Mouse (Mus musculus): ENCODE results near the gene Xpo4. TPM values are rescaled to one million over a fixed set of nuclear protein-coding genes. Genes with fewer than 3 reads are reported as not detected.
A peak's percentile ranks its signal among the peaks of the same experiment; 100 is the strongest.
"Not testable (repeated sequence)": the region's sequence is repeated elsewhere in the genome, so short reads cannot be mapped to it uniquely, and the experiment has no call there.

Gene Xpo4
- polyA plus RNA-seq, 1 experiment from 2014 or later: 23.4 TPM

GRCm38 (mm10) chr14:57679523-57679922 lies 14.3 kb upstream of the Xpo4 start:
- H3K36me3 ChIP-seq: no peaks in the 10 kb centered on the region
- no peaks in the 10 kb centered on the region for H3K4me1 ChIP-seq
- H3K27me3 ChIP-seq: no peaks in the 10 kb centered on the region
- H3K27ac ChIP-seq: no peak overlapping the region
- WGBS: 26% methylated on average over 1 of the region's 1 CpGs
- no peak overlapping the region for H3K4me3 ChIP-seq
- no peaks in the 10 kb centered on the region for H3K9me3 ChIP-seq
- ATAC-seq (ENCODE audit: borderline replicate concordance, extremely low read depth, low FRiP score, low TSS enrichment): no peak
- no peak overlapping the region for H3K4me2 ChIP-seq
- no peak overlapping the region for H3K9ac ChIP-seq

DNA sequence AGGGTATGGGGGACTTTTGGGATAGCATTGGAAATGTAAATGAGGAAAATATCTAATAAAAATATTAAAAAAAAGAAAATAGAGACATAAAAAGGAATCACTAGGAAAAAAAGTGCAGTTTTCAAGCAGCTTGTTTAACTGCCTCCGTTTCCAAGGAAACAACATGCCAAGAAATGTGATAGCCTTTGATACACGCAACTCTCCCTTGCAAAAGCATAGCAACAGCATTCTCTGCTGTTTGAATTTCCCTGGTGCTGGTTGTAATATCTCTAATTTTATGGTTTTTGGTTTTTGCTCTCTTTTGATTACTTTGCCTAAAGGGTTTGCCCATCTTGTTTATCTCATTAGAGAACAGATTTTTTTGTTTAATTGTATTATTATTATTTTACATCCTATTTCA lies 10.3 kb upstream of the Xpo4 start:
- Histone ChIP-seq H3K27ac (no peak overlapping the region), H3K4me3 (no peak overlapping the region), H3K36me3 (no peaks in the 10 kb centered on the region), H3K9me3 (no peaks in the 10 kb centered on the region), H3K4me2 (no peak overlapping the region), H3K4me1 (no peaks in the 10 kb centered on the region), H3K27me3 (no peaks in the 10 kb centered on the region), H3K9ac (no peak overlapping the region)
- no peak for ATAC-seq (ENCODE audit: borderline replicate concordance, extremely low read depth, low FRiP score, low TSS enrichment)
- 41% methylated on average over 2 of the region's 2 CpGs for WGBS

GRCm38 (mm10) chr14:57665628-57665950 lies 359 bp upstream of the Xpo4 start:
- WGBS: 9% methylated on average over 10 of the region's 10 CpGs
- peak overlapping the region; percentile 94 for H3K27ac ChIP-seq

DNA sequence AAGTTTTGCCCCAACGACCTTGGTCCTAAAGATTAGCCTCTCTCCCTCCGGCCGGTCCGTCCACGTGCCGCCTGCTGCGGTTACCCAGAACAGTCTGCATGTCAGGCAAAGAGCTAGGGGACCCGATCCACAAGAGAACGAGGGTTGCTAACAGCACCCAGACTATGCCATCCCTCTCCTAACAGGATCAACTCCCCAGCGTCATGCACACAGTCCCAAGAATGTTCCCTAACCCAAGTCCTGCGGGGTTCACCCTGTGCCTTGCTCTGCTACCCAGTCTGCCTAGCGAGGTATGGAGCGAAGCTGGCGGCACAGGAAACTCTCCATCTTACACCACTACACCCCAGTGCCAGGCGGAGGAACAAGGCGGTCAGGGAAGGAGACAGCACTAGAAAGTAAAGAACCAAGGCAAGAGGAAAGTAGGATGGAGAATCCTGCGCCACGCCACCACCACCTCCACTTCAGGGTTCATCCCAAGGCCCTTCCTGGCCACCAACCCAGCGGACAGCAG lies 864 bp downstream of the Xpo4 start:
- WGBS: 0% methylated on average over 19 of the region's 19 CpGs
- Histone ChIP-seq H3K4me1 (peaks cover 14% of the 10 kb centered on the region), H3K27ac (peak overlapping the region; percentile 94), H3K4me3 (peak overlapping the region; percentile 74), H3K4me2 (peak overlapping the region; percentile 87), H3K36me3 (no peaks in the 10 kb centered on the region), H3K27me3 (no peaks in the 10 kb centered on the region), H3K9ac (peak overlapping the region; percentile 86), H3K9me3 (no peaks in the 10 kb centered on the region)
- ATAC-seq (ENCODE audit: borderline replicate concordance, extremely low read depth, low FRiP score, low TSS enrichment): peak; percentile 58; the same call in 1 of the 2 replicates

More at GRCm38 (mm10) chr14:57665628-57665950, 359 bp upstream of the Xpo4 start:
- peak overlapping the region; percentile 87 for H3K4me2 ChIP-seq
- no peaks in the 10 kb centered on the region for H3K9me3 ChIP-seq
- H3K36me3 ChIP-seq: no peaks in the 10 kb centered on the region
- peaks cover 14% of the 10 kb centered on the region for H3K4me1 ChIP-seq
- peak overlapping the region; percentile 74 for H3K4me3 ChIP-seq
- no peak for ATAC-seq (ENCODE audit: borderline replicate concordance, extremely low read depth, low FRiP score, low TSS enrichment)
- H3K27me3 ChIP-seq: no peaks in the 10 kb centered on the region
- peak overlapping the region; percentile 86 for H3K9ac ChIP-seq

DNA sequence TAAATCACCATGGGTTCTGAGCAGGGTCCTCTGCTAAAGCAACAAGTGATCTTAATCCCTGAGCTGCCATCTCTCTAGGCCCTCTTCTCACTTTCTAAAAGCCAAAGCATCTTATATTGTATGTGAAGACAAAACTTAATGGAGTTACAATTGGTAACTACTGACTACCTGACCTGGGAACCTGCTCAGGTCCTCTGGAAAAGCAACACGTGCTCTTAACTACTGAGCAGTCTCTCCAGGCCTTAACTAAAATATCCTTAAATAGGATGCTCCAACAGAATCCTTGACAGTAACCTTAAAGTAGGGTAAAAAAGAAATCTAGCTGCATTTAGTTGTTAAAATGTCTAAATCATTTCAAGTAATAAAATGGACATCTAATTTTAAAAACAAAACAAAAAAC lies 1.6 kb downstream of the Xpo4 start:
- Histone ChIP-seq H3K4me3 (peak overlapping the region; percentile 74), H3K27me3 (no peaks in the 10 kb centered on the region), H3K9me3 (no peaks in the 10 kb centered on the region), H3K4me2 (peak overlapping the region; percentile 87), H3K4me1 (peaks cover 14% of the 10 kb centered on the region), H3K36me3 (no peaks in the 10 kb centered on the region), H3K9ac (peak overlapping the region; percentile 86), H3K27ac (no peak overlapping the region)
- ATAC-seq (ENCODE audit: borderline replicate concordance, extremely low read depth, low FRiP score, low TSS enrichment): no peak
- 31% methylated on average over 1 of the region's 1 CpGs for WGBS

- no peak overlapping the region for H3K27ac ChIP-seq
- whole genome bisulfite sequencing: 98% methylated on average over 4 of the region's 4 CpGs
- no peak overlapping the region for H3K9ac ChIP-seq
- H3K9me3 ChIP-seq: no peaks in the 10 kb centered on the region
- H3K36me3 ChIP-seq: no peaks in the 10 kb centered on the region
- no peaks in the 10 kb centered on the region; the same call in 1 of the 2 replicates for H3K4me1 ChIP-seq
- ATAC-seq (ENCODE audit: borderline replicate concordance, extremely low read depth, low FRiP score, low TSS enrichment): no peak
- H3K4me2 ChIP-seq: no peak overlapping the region
- no peak overlapping the region for H3K4me3 ChIP-seq
- no peaks in the 10 kb centered on the region for H3K27me3 ChIP-seq
Observed at GRCm38 (mm10) chr14:57658301-57658700, 6.9 kb downstream of the Xpo4 start.

DNA sequence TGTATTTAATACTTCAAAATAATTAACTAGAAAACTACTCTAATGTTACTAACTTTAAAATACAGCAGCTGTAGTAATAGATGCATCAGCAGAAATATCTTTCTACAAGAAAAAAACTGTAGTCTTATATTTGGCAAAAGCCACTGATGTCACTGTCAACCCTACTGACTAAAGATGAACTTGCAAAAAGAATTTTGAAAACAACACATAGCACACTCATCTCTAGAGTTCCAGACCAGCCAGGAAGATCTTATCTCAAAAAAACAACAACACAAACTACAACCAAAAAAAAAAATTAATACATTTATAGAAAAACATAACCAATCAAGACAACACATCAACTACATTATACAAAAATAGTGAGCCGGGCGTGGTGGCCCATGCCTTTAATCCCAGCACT lies 7.7 kb downstream of the Xpo4 start:
- no peak for ATAC-seq (ENCODE audit: borderline replicate concordance, extremely low read depth, low FRiP score, low TSS enrichment)
- Histone ChIP-seq H3K4me2 (no peak overlapping the region), H3K27ac (no peak overlapping the region), H3K4me1 (no peaks in the 10 kb centered on the region), H3K36me3 (no peaks in the 10 kb centered on the region), H3K27me3 (no peaks in the 10 kb centered on the region), H3K4me3 (no peak overlapping the region), H3K9me3 (no peaks in the 10 kb centered on the region), H3K9ac (no peak overlapping the region)
- WGBS: 98% methylated on average over 2 of the region's 2 CpGs

GRCm38 (mm10) chr14:57656519-57656918 lies 8.7 kb downstream of the Xpo4 start:
- not testable (repeated sequence) for H3K27me3 ChIP-seq; H3K4me1 ChIP-seq; H3K4me3 ChIP-seq; H3K9ac ChIP-seq; H3K9me3 ChIP-seq; H3K36me3 ChIP-seq; ATAC-seq (ENCODE audit: borderline replicate concordance, extremely low read depth, low FRiP score, low TSS enrichment); H3K27ac ChIP-seq; H3K4me2 ChIP-seq
- WGBS: 88% methylated on average over 3 of the region's 3 CpGs

DNA sequence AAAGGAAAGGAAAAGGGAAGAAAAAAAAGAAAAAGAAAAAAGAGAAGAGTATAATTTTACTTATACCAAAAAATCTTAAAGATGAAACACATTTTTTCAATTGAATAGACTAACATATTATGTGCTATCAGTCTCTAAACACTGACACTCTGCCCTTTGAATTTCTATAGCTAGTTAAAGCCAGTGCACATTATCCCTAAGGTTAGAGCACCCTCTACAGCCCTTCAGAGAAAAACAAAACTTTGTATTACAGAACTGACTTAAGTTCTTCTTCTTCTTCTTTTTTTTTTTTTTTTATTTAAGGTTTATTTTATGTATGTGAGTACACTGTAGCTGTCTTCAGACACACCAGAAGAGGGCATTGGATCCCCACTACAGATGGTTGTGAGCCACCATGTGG lies 15.7 kb downstream of the Xpo4 start:
- Histone ChIP-seq H3K27me3 (no peaks in the 10 kb centered on the region), H3K27ac (no peak overlapping the region), H3K4me3 (no peak overlapping the region), H3K36me3 (no peaks in the 10 kb centered on the region), H3K4me2 (no peak overlapping the region), H3K4me1 (no peaks in the 10 kb centered on the region), H3K9me3 (no peaks in the 10 kb centered on the region), H3K9ac (no peak overlapping the region)
- ATAC-seq (ENCODE audit: borderline replicate concordance, extremely low read depth, low FRiP score, low TSS enrichment): no peak

- Histone ChIP-seq H3K27ac (no peak overlapping the region), H3K4me3 (no peak overlapping the region), H3K9ac (no peak overlapping the region), H3K36me3 (peaks cover 8% of the 10 kb centered on the region; the same call in 1 of the 2 replicates), H3K27me3 (no peaks in the 10 kb centered on the region), H3K9me3 (no peaks in the 10 kb centered on the region), H3K4me1 (no peaks in the 10 kb centered on the region), H3K4me2 (no peak overlapping the region)
- WGBS: 77% methylated on average over 4 of the region's 4 CpGs
- no peak for ATAC-seq (ENCODE audit: borderline replicate concordance, extremely low read depth, low FRiP score, low TSS enrichment)
Observed at GRCm38 (mm10) chr14:57646155-57646554, 19.1 kb downstream of the Xpo4 start.

DNA sequence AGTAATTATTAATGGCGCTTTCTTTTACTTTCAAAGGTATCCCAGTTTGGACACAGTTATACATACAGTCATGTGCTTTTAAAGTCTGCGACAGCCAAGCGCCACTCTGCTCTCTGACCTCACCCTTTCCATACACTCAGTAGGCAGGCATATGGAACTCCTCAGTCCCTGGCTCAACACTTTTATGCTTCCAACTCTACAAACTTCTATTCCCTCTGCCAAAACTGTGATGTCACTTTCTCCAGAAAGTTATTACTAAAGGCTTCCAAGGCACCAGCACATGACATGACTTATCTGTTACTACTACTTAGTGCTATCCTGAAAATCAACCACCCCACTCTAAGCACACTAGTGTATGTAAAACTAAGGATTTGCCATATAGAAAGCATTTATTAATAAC lies 26.1 kb downstream of the Xpo4 start:
- Histone ChIP-seq H3K27ac (no peak overlapping the region), H3K4me3 (no peak overlapping the region), H3K4me2 (no peak overlapping the region), H3K9ac (no peak overlapping the region), H3K36me3 (peaks cover 12% of the 10 kb centered on the region; the same call in 1 of the 2 replicates), H3K4me1 (no peaks in the 10 kb centered on the region), H3K9me3 (no peaks in the 10 kb centered on the region), H3K27me3 (no peaks in the 10 kb centered on the region)
- 83% methylated on average over 3 of the region's 3 CpGs for WGBS
- no peak for ATAC-seq (ENCODE audit: borderline replicate concordance, extremely low read depth, low FRiP score, low TSS enrichment)

DNA sequence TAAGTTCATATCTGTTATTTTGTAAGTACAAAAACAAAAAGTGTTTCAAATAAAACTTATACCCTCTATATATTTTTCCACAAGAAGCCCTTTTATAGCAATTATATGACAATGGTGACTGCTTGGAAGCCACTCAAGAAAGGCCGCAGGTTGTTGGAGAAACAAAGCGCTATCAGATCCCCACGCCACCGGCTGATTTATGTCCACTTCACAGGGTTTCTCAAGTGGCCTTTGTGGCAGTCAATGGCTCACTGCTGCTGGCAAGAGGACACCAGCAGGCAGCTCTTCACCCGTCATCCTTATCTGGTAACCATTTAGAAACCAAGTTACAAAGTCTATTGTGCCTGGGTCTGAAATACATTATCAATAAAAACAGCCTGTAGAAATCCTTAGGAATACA lies 31.1 kb downstream of the Xpo4 start:
- Histone ChIP-seq H3K27ac (no peak overlapping the region), H3K36me3 (0 out of 2 replicates have a peak, but pooled peaks cover 3% of the 10 kb centered on the region), H3K4me1 (0 out of 2 replicates have a peak, but pooled peaks cover 4% of the 10 kb centered on the region), H3K4me2 (no peak overlapping the region), H3K9ac (no peak overlapping the region), H3K4me3 (no peak overlapping the region), H3K9me3 (no peaks in the 10 kb centered on the region), H3K27me3 (no peaks in the 10 kb centered on the region)
- 52% methylated on average over 5 of the region's 5 CpGs for WGBS
- ATAC-seq (ENCODE audit: borderline replicate concordance, extremely low read depth, low FRiP score, low TSS enrichment): no peak

GRCm38 (mm10) chr14:57629595-57629994 lies 35.6 kb downstream of the Xpo4 start:
- Histone ChIP-seq H3K36me3 (peaks cover 29% of the 10 kb centered on the region), H3K27ac (no peak overlapping the region), H3K4me2 (no peak overlapping the region), H3K27me3 (no peaks in the 10 kb centered on the region), H3K4me1 (0 out of 2 replicates have a peak, but pooled peaks cover 4% of the 10 kb centered on the region), H3K4me3 (no peak overlapping the region), H3K9me3 (no peaks in the 10 kb centered on the region), H3K9ac (no peak overlapping the region)
- WGBS: 36% methylated on average over 4 of the region's 4 CpGs
- ATAC-seq (ENCODE audit: borderline replicate concordance, extremely low read depth, low FRiP score, low TSS enrichment): no peak
